Mouse (Mus musculus) left cerebral cortex, postnatal 25 days (tissue): ENCODE data around the gene Otulin. TPM values are rescaled to one million over a fixed set of nuclear protein-coding genes. Genes with fewer than 3 reads are reported as not detected.

ENCODE experiments used
- DNase-seq, 2 experiments: peaks; one replicate each; pipeline ENCODE4 v3.0.0; 2022; ENCODE audit warnings: low spot score in 2 of 2, mixed read lengths in 1 of 2
- intact Hi-C: fragments of 180-260 bp; cut with DNase I; formaldehyde crosslinking; loops from one replicate; pipeline ENCODE4 v1.15.1; 2025
- total RNA-seq, 2 experiments: library from RNA; stranded (reverse); gene quantifications; 2 replicates each; pipeline ENCODE4 v1.2.3; 2021

Otulin gene
- total RNA-seq, 2 experiments from 2014 or later, result 21.2 to 23.3 TPM

- peak; percentile 90 to 93 for DNase-seq
- intact Hi-C loops, result loop anchor here (1.0 to 10.0 kb wide), 2 partner anchors 56 to 195 kb away; no protein-coding TSS in a partner anchor
Measured at GRCm38 (mm10) chr15:27659592-27660244, 29.2 kb upstream of the Otulin start.

- DNase-seq, result no peak
- intact Hi-C loops, result loop anchor here (1.0 kb wide), 1 partner anchor 56 kb away; no protein-coding TSS in a partner anchor
Measured at GRCm38 (mm10) chr15:27659143-27659542, 28.6 kb upstream of the Otulin start.

GRCm38 (mm10) chr15:27658356-27658755 lies 27.9 kb upstream of the Otulin start:
- intact Hi-C loops, result no loop called here

GRCm38 (mm10) chr15:27657866-27658265 lies 27.4 kb upstream of the Otulin start:
- intact Hi-C loops, result no loop called here
- no peak for DNase-seq

More at GRCm38 (mm10) chr15:27658356-27658755, 27.9 kb upstream of the Otulin start:
- DNase-seq, result no peak

- no peak for DNase-seq
- intact Hi-C loops, result no loop called here
Measured at GRCm38 (mm10) chr15:27656626-27657025, 26.1 kb upstream of the Otulin start.

GRCm38 (mm10) chr15:27655015-27655414 lies 24.5 kb upstream of the Otulin start:
- intact Hi-C loops, result loop anchor here (1.0 kb wide), 1 partner anchor 62 kb away; no protein-coding TSS in a partner anchor
- no peak for DNase-seq

GRCm38 (mm10) chr15:27647686-27648085 lies 17.2 kb upstream of the Otulin start:
- no peak for DNase-seq
- intact Hi-C loops, result loop anchor here (5.0 kb wide), 1 partner anchor 175 kb away; no protein-coding TSS in a partner anchor

- intact Hi-C loops, result loop anchor here (5.0 kb wide), 1 partner anchor 176 kb away; no protein-coding TSS in a partner anchor
Measured at GRCm38 (mm10) chr15:27646665-27647064, 16.2 kb upstream of the Otulin start.

GRCm38 (mm10) chr15:27645250-27645649 lies 14.8 kb upstream of the Otulin start:
- DNase-seq, result no peak
- intact Hi-C loops, result loop anchor here (5.0 kb wide), 1 partner anchor 177 kb away; no protein-coding TSS in a partner anchor

More at GRCm38 (mm10) chr15:27646665-27647064, 16.2 kb upstream of the Otulin start:
- DNase-seq, result no peak

GRCm38 (mm10) chr15:27642895-27643294 lies 12.4 kb upstream of the Otulin start:
- intact Hi-C loops, result loop anchor here (2.0 kb wide), 1 partner anchor 326 kb away; no protein-coding TSS in a partner anchor

GRCm38 (mm10) chr15:27641171-27641570 lies 10.7 kb upstream of the Otulin start:
- intact Hi-C loops, result no loop called here
- DNase-seq, result no peak

More at GRCm38 (mm10) chr15:27642895-27643294, 12.4 kb upstream of the Otulin start:
- peak; percentile 58 to 69 for DNase-seq

GRCm38 (mm10) chr15:27633941-27634900 lies 3.7 kb upstream of the Otulin start:
- DNase-seq, result no peak
- intact Hi-C loops, result no loop called here

GRCm38 (mm10) chr15:27629800-27630600 lies 493 bp downstream of the Otulin start:
- DNase-seq, result no peak
- intact Hi-C loops, result no loop called here

- DNase-seq, result no peak
- intact Hi-C loops, result no loop called here
Measured at GRCm38 (mm10) chr15:27629046-27629445, 1.4 kb downstream of the Otulin start.

GRCm38 (mm10) chr15:27627794-27628193 lies 2.7 kb downstream of the Otulin start:
- intact Hi-C loops, result no loop called here
- no peak for DNase-seq

GRCm38 (mm10) chr15:27626314-27626713 lies 4.2 kb downstream of the Otulin start:
- no peak for DNase-seq
- intact Hi-C loops, result no loop called here

- intact Hi-C loops, result no loop called here
- DNase-seq, result no peak
Measured at GRCm38 (mm10) chr15:27625890-27626255, 4.6 kb downstream of the Otulin start.

- DNase-seq, result peak in 1 of 2 experiments; percentile 75
- intact Hi-C loops, result no loop called here
Measured at GRCm38 (mm10) chr15:27625014-27625889, 5.2 kb downstream of the Otulin start.
